Mouse (Mus musculus) heart, embryonic 11.5 days (tissue): ENCODE results near the gene Sectm1b. TPM values are rescaled to one million over a fixed set of nuclear protein-coding genes. Genes with fewer than 3 reads are reported as not detected.
"Not testable (repeated sequence)": the region's sequence is repeated elsewhere in the genome, so short reads cannot be mapped to it uniquely, and the experiment has no call there.

ENCODE experiments used
- ATAC-seq: fragments of 200-750 bp; cut with Nextera tagmentation; replicated peaks from 2 replicates; pipeline ENCODE4 v1.8.0; 2017; ENCODE audit warnings: moderate library complexity; ENCODE audit not compliant: insufficient number of reproducible peaks, low FRiP score, low TSS enrichment
- H3K27ac ChIP-seq: fragments of 300-500 bp; sonication (generic); 2 replicates; pipeline ENCODE4 v1.5.1; 2014; ENCODE audit warnings: mild to moderate bottlenecking, low read depth, low read length
- H3K27me3 ChIP-seq: fragments of 300-500 bp; sonication (generic); 2 replicates; pipeline ENCODE4 v1.6.1; 2014; ENCODE audit warnings: mild to moderate bottlenecking, low read length, mixed read lengths; ENCODE audit not compliant: control insufficient read depth, insufficient read depth
- H3K36me3 ChIP-seq: fragments of 300-500 bp; sonication (generic); 2 replicates; pipeline ENCODE4 v1.6.1; 2014; ENCODE audit warnings: mild to moderate bottlenecking, low read length, moderate library complexity, mixed read lengths; ENCODE audit not compliant: control insufficient read depth, insufficient read depth
- H3K4me1 ChIP-seq: fragments of 300-500 bp; sonication (generic); 2 replicates; pipeline ENCODE4 v1.6.1; 2014; ENCODE audit warnings: low read length; ENCODE audit not compliant: control insufficient read depth, insufficient read depth
- H3K4me2 ChIP-seq: fragments of 300-500 bp; sonication (generic); 2 replicates; pipeline ENCODE4 v1.6.1; 2014; ENCODE audit warnings: mild to moderate bottlenecking, moderate library complexity
- H3K4me3 ChIP-seq: fragments of 300-500 bp; sonication (generic); 2 replicates; pipeline ENCODE4 v1.5.1; 2014; ENCODE audit warnings: low read depth, low read length
- H3K9ac ChIP-seq: fragments of 300-500 bp; sonication (generic); 2 replicates; pipeline ENCODE4 v1.6.1; 2014; ENCODE audit warnings: mild to moderate bottlenecking, low read depth, low read length, moderate library complexity
- H3K9me3 ChIP-seq: fragments of 300-500 bp; sonication (generic); replicated peaks from 2 replicates; pipeline ENCODE4 v1.6.1; 2016; ENCODE audit warnings: low read length; ENCODE audit not compliant: control insufficient read depth
- WGBS: fragments of 180-500 bp; shearing (Covaris S2); extraction: QIAGEN DNeasy Blood & Tissue Kit; methylation state at CpG from one replicate; pipeline ENCODE4 v1.1.7; 2014; ENCODE audit not compliant: insufficient replicate concordance; 5-methylcytosine and 5-hydroxymethylcytosine counted together
- polyA plus RNA-seq: library from polyadenylated mRNA; unstranded; fragments of >200 nt; fragmentation: Nextera tagmentation; extraction: Ambion mirVana; gene quantifications from 2 replicates; pipeline ENCODE4 v1.2.1, GENCODE M21; 2014

Gene Sectm1b
- polyA plus RNA-seq, 1 experiment from 2014 or later = not detected

DNA sequence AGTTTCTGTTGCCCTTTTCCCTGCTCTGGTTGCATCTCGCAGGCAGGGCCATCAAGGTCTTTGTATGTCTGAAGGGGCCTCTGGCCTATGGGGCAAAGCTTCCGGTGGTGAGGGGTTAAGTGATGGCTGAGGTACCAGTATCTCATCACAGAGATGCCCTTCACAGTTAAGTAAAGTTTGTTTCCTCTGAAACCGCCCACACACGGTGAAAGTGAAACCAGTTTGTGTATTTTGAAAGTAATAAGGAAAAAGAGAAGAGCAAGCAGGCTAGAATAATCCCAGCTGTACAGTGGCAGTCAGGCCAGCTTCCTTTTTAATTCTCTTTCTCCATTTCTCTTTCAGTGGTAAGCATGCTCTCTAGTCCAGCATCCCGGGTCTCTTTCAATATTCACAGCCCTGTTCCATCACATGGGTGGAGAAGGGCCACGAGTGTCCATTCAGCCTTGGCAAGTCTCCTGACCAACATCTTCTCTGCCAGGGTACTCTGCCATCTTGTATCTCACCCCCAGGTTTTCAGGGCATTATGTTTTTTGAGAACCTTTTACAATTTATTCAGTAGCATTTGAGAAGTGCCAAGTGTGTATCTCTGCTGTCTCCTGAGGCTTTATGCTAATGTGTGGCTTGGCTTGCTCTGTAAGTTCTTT is 19.6 kb upstream of the Sectm1b start:
- H3K9ac ChIP-seq = no peak overlapping the region
- no peak overlapping the region for H3K4me3 ChIP-seq
- ATAC-seq = no peak
- H3K27ac ChIP-seq = no peak overlapping the region
- no peaks in the 10 kb centered on the region for H3K4me1 ChIP-seq
- no peak overlapping the region for H3K4me2 ChIP-seq
- WGBS = 72% methylated on average over 6 of the region's 6 CpGs
- H3K9me3 ChIP-seq = no peaks in the 10 kb centered on the region
- H3K36me3 ChIP-seq = no peaks in the 10 kb centered on the region
- peaks cover 3% of the 10 kb centered on the region; the same call in 1 of the 2 replicates for H3K27me3 ChIP-seq

DNA sequence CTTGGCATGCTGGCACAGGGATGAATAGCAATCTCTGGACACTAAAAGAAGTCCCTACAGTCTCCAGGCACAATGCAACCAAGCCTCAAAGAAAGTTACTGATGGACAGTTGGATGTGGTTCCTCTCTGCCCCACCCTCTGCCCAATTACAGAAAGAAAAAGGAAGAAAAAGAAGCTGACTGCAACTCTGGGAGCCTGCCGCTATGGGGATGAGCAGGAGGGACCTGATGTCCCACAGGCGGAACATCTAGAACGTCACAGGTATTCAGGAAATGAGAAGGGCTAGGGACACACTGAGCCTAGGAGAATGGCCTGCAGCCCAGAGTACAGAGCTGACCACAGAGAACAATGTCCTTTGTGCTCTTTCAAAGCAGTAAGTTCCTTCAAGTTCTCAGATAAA is 18.9 kb upstream of the Sectm1b start:
- no peak overlapping the region for H3K27ac ChIP-seq
- no peak for ATAC-seq
- no peak overlapping the region for H3K4me2 ChIP-seq
- H3K36me3 ChIP-seq = no peaks in the 10 kb centered on the region
- H3K9ac ChIP-seq = no peak overlapping the region
- no peak overlapping the region for H3K4me3 ChIP-seq
- no peaks in the 10 kb centered on the region for H3K9me3 ChIP-seq
- H3K4me1 ChIP-seq = no peaks in the 10 kb centered on the region
- WGBS = 66% methylated on average over 3 of the region's 3 CpGs
- H3K27me3 ChIP-seq = peaks cover 3% of the 10 kb centered on the region; the same call in 1 of the 2 replicates

DNA sequence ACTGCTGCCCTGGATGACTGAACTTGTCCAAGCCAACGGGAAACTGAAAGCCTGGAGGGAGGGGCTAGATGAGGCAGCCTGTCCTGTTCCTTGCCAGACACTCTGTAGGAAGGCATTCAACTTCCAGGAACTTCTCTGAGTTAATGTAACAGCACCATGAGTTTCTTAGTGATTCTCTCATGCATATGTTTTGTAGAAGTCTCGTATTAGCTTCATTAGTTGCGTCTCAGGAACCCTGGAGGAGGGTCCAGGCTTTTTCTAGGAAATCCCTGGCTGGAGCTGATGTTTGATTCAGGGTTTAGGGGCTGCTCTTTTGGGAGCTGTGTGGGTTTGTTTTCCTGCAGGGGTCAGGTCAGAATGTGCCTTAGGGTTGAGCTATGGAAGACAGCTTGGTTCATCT is 17.8 kb upstream of the Sectm1b start, which contains the start of gene Sectm1a:
Gene Sectm1a, minus strand, starts transcription at position 101 of the 400 bp plus-strand sequence.
- Histone ChIP-seq H3K4me3 (no peak within 1 kb of the TSS), H3K36me3 (no peaks in the 10 kb centered on the region), H3K27ac (no peak within 1 kb of the TSS), H3K4me2 (no peak within 1 kb of the TSS), H3K4me1 (no peaks in the 10 kb centered on the region), H3K9ac (no peak within 1 kb of the TSS), H3K9me3 (no peaks in the 10 kb centered on the region), H3K27me3 (peaks cover 3% of the 10 kb centered on the region; the same call in 1 of the 2 replicates)
- no peak for ATAC-seq
- 63% methylated on average over 3 of the region's 3 CpGs for WGBS

DNA sequence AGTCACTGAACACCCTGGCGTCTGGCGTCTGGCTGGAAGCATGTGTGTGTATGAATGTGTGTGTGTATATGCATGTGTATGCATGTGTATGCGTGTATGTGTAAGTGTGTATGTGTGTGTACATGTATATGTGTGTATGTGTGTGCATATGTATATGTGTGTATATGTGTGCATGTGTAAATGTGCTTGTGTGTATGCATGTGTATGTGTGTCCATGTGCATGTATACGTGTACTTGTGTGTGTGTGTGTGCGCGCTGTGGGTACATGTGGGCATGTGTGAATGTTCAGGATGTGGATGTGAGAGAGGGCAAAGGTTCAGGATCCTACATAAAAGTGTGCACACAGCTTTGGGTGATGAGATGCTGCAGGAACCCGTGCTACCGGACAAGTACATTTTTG is 17.0 kb upstream of the Sectm1b start:
- H3K27ac ChIP-seq = no peak overlapping the region

DNA sequence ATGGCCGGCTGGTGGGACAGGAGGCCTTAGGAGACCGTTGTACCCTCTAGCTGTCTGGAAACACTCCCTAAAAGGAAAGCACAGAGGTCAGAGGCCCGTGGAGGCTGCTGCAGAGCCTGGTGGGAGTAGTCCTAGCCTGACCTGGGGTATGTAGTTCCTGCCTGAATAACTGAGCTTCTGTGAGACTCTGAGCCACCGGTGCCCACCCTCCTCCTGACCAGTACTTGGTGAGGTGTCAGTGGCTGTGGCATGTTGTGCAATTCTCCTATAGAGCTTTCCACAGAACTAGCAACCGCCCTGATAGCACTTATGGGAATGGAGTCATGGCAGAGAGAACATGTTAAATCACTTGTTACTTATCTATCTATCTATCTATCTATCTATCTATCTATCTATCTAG is 12.3 kb upstream of the Sectm1b start:
- Histone ChIP-seq H3K9me3 (no peaks in the 10 kb centered on the region), H3K27ac (no peak overlapping the region), H3K4me3 (no peak overlapping the region), H3K4me2 (no peak overlapping the region), H3K4me1 (no peaks in the 10 kb centered on the region), H3K36me3 (no peaks in the 10 kb centered on the region), H3K9ac (no peak overlapping the region), H3K27me3 (no peaks in the 10 kb centered on the region)
- 72% methylated on average over 5 of the region's 5 CpGs for WGBS
- no peak for ATAC-seq

More for the DNA sequence above, 17.0 kb upstream of the Sectm1b start:
- ATAC-seq = no peak
- WGBS = 87% methylated on average over 8 of the region's 8 CpGs
- Histone ChIP-seq H3K27me3 (peaks cover 3% of the 10 kb centered on the region; the same call in 1 of the 2 replicates), H3K9ac (no peak overlapping the region), H3K4me2 (no peak overlapping the region), H3K4me1 (no peaks in the 10 kb centered on the region), H3K4me3 (no peak overlapping the region), H3K36me3 (no peaks in the 10 kb centered on the region), H3K9me3 (no peaks in the 10 kb centered on the region)

DNA sequence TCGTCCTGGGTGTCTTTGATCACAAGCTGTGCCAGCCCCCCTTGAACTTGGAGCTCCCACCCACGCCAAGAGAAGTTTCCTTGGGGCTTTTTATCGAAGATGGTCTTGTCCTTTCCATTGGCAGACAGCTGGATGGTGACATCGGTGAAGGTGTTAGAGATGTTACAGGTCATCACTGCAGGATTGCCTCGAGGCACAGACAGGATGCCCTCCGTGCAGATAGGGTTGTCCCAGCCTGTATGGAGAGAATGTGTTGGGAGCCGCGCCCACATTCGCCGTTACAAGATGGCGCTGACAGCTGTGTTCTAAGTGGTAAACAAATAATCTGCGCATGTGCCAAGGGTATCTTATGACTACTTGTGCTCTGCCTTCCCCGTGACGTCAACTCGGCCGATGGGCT is 6.3 kb upstream of the Sectm1b start:
- not testable (repeated sequence) for H3K9ac ChIP-seq, H3K27ac ChIP-seq, H3K4me1 ChIP-seq, H3K27me3 ChIP-seq, H3K9me3 ChIP-seq, H3K4me3 ChIP-seq, H3K36me3 ChIP-seq, ATAC-seq, H3K4me2 ChIP-seq
- WGBS = 90% methylated on average over 11 of the region's 16 CpGs

DNA sequence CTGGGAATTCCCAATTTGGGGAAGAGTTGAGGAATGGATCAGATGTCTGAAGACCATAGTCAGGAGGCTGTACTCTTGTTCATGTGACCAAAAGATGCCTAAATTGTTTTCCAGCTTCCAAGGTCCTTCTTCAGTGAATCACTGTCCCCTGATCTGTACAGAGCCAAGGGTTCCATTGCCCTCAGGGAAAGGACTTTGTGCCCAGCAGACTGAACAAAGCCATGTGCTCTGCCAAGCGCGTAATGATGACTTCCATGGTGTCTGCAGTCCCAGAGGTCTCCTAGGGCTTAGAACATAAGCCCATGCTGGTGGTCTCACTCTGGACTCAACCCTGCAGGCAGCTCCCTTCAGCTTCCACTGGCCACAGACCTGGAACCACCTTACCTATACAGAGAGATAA is 4.5 kb upstream of the Sectm1b start:
- H3K27me3 ChIP-seq = no peaks in the 10 kb centered on the region
- H3K4me2 ChIP-seq = no peak overlapping the region
- H3K27ac ChIP-seq = no peak overlapping the region
- no peaks in the 10 kb centered on the region for H3K9me3 ChIP-seq
- no peaks in the 10 kb centered on the region for H3K36me3 ChIP-seq
- H3K4me1 ChIP-seq = no peaks in the 10 kb centered on the region
- WGBS = 88% methylated on average over 2 of the region's 2 CpGs
- no peak overlapping the region for H3K9ac ChIP-seq
- H3K4me3 ChIP-seq = no peak overlapping the region
- no peak for ATAC-seq

DNA sequence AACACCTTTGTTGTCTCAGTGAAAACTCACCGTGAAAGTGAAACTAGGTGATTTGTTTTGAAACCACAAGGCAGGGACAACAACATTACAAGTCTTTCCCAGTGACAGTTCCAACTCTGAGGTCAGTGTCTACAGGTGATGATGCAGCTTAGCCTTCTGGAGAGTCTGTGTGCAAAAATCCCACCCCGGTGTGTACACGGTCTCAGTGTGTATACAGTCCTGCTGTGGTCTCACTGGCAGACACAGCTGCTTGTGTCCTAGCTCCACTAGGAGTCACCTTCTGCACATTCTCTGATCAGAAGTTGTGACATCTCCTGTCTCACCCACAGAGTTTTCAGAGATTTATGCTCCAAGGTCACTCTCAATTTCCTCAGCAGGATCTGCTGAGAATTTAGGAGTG is 828 bp upstream of the Sectm1b start:
- Histone ChIP-seq H3K4me2 (no peak overlapping the region), H3K4me3 (no peak overlapping the region), H3K9ac (no peak overlapping the region), H3K36me3 (no peaks in the 10 kb centered on the region), H3K27ac (no peak overlapping the region), H3K9me3 (no peaks in the 10 kb centered on the region), H3K4me1 (no peaks in the 10 kb centered on the region), H3K27me3 (no peaks in the 10 kb centered on the region)
- WGBS = 80% methylated on average over 3 of the region's 3 CpGs
- no peak for ATAC-seq

DNA sequence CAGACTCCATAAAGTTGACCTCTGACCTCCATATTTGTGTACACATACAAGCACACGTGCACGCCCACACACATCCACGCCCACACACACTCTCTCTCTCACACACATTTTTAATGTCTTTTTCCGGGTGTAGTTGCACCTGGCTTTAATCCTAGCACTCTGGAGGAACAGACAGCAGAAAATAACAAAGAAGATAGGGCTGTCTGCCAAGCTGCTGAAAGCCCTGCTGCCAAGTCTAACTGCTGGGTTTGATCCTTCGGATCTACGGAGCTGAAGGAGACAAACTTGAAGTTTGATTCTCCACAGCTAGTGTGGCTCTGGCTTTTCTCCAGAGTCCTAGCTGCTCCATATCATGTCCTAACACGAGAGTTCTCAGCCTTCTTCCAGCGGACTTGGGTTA is 1.8 kb downstream of the Sectm1b start:
- WGBS = 65% methylated on average over 8 of the region's 8 CpGs

More for the DNA sequence above, 1.8 kb downstream of the Sectm1b start:
- Histone ChIP-seq H3K4me1 (no peaks in the 10 kb centered on the region), H3K4me3 (no peak overlapping the region), H3K27ac (no peak overlapping the region), H3K4me2 (no peak overlapping the region), H3K27me3 (no peaks in the 10 kb centered on the region), H3K9me3 (no peaks in the 10 kb centered on the region), H3K36me3 (no peaks in the 10 kb centered on the region), H3K9ac (no peak overlapping the region)
- ATAC-seq = no peak
